Mouse (Mus musculus) liver, postnatal 0 days (tissue): ENCODE results near the gene Phldb1. TPM values are rescaled to one million over a fixed set of nuclear protein-coding genes. Genes with fewer than 3 reads are reported as not detected.

Experiments
- ATAC-seq: fragments of 200-750 bp; cut with Nextera tagmentation; 2 replicates; pipeline ENCODE4 v1.8.0; 2017; ENCODE audit warnings: mild to moderate bottlenecking, moderate library complexity
- DNase-seq: peaks from one replicate; pipeline ENCODE4 v3.0.0-alpha.2; 2016
- H3K27ac ChIP-seq: fragments of 300-500 bp; sonication (generic); 2 replicates; pipeline ENCODE4 v1.5.1; 2014; ENCODE audit warnings: antibody characterized with exemption, moderate library complexity, mild to moderate bottlenecking, low read depth
- H3K27me3 ChIP-seq: fragments of 300-500 bp; sonication (generic); 2 replicates; pipeline ENCODE4 v1.6.1; 2014; ENCODE audit warnings: low read length, control low read depth, mixed read lengths; ENCODE audit not compliant: insufficient read depth
- H3K36me3 ChIP-seq: fragments of 300-500 bp; sonication (generic); replicated peaks from 2 replicates; pipeline ENCODE4 v1.6.1; 2014; ENCODE audit warnings: mild to moderate bottlenecking, control low read depth, low read length, moderate library complexity, mixed read lengths; ENCODE audit not compliant: insufficient read depth
- H3K4me1 ChIP-seq: fragments of 300-500 bp; sonication (generic); 2 replicates; pipeline ENCODE4 v1.6.1; 2014; ENCODE audit warnings: antibody characterized with exemption, mild to moderate bottlenecking, control low read depth; ENCODE audit not compliant: insufficient read depth
- H3K4me2 ChIP-seq: fragments of 300-500 bp; sonication (generic); 2 replicates; pipeline ENCODE4 v1.6.1; 2014; ENCODE audit warnings: low read depth, mild to moderate bottlenecking, low read length, moderate library complexity, mixed read lengths
- H3K4me3 ChIP-seq: fragments of 300-500 bp; sonication (generic); 2 replicates; pipeline ENCODE4 v1.5.1; 2014; ENCODE audit warnings: low read depth, low read length
- H3K9ac ChIP-seq: fragments of 300-500 bp; sonication (generic); replicated peaks from 2 replicates; pipeline ENCODE4 v1.6.1; 2014; ENCODE audit warnings: mild to moderate bottlenecking, moderate library complexity
- H3K9me3 ChIP-seq: fragments of 300-500 bp; sonication (generic); 2 replicates; pipeline ENCODE4 v1.6.1; 2016; ENCODE audit warnings: mild to moderate bottlenecking, control low read depth, low read length, mixed read lengths
- CTCF ChIP-seq: sonication (generic); IDR thresholded peaks from 2 replicates; pipeline ENCODE4 v1.5.1; 2016; ENCODE audit warnings: antibody characterized with exemption, low read depth
- EP300 ChIP-seq: IDR thresholded peaks from 2 replicates; pipeline ENCODE4 v1.6.1; 2016; ENCODE audit warnings: antibody characterized with exemption, low read depth, mild to moderate bottlenecking
- WGBS: fragments of 180-500 bp; shearing (Covaris S2); extraction: QIAGEN DNeasy Blood & Tissue Kit; methylation state at CpG from one replicate; pipeline ENCODE4 v1.1.7; 2014; ENCODE audit not compliant: insufficient replicate concordance; 5-methylcytosine and 5-hydroxymethylcytosine counted together
- polyA plus RNA-seq: library from polyadenylated mRNA; unstranded; fragments of >200 nt; fragmentation: Nextera tagmentation; extraction: Ambion mirVana; gene quantifications from 2 replicates; pipeline ENCODE4 v1.2.1, GENCODE M21; 2015

Phldb1 gene
- polyA plus RNA-seq, 1 experiment from 2014 or later: 2.2 TPM

GRCm38 (mm10) chr9:44713080-44713479 lies 21.9 kb downstream of the Phldb1 start:
- Histone ChIP-seq H3K36me3 (0 out of 2 replicates have a peak, but pooled peaks cover 3% of the 10 kb centered on the region), H3K9me3 (no peaks in the 10 kb centered on the region), H3K9ac (no peak overlapping the region), H3K4me2 (no peak overlapping the region), H3K27ac (no peak overlapping the region), H3K4me3 (no peak overlapping the region), H3K27me3 (no peaks in the 10 kb centered on the region), H3K4me1 (peaks cover 6% of the 10 kb centered on the region)
- TF ChIP-seq CTCF (no peak), EP300 (no peak)
- WGBS: 61% methylated on average over 6 of the region's 6 CpGs
- DNase-seq (no peak), ATAC-seq (no peak)

GRCm38 (mm10) chr9:44711602-44712001 lies 23.4 kb downstream of the Phldb1 start:
- peaks cover 10% of the 10 kb centered on the region for H3K4me1 ChIP-seq
- no peak overlapping the region for H3K9ac ChIP-seq
- WGBS: 87% methylated on average over 17 of the region's 17 CpGs
- H3K27me3 ChIP-seq: no peaks in the 10 kb centered on the region
- no peak overlapping the region for H3K4me3 ChIP-seq
- no peak overlapping the region for H3K4me2 ChIP-seq
- no peak overlapping the region for H3K27ac ChIP-seq
- H3K36me3 ChIP-seq: 0 out of 2 replicates have a peak, but pooled peaks cover 3% of the 10 kb centered on the region
- no peak for ATAC-seq
- no peak for TF ChIP-seq CTCF
- no peak for TF ChIP-seq EP300
- no peaks in the 10 kb centered on the region for H3K9me3 ChIP-seq
- DNase-seq: no peak

GRCm38 (mm10) chr9:44710213-44710612 lies 24.8 kb downstream of the Phldb1 start:
- 67% methylated on average over 5 of the region's 5 CpGs for WGBS

GRCm38 (mm10) chr9:44709600-44709999 lies 25.4 kb downstream of the Phldb1 start:
- Histone ChIP-seq H3K27me3 (no peaks in the 10 kb centered on the region), H3K9me3 (no peaks in the 10 kb centered on the region), H3K9ac (no peak overlapping the region), H3K27ac (no peak overlapping the region), H3K4me3 (no peak overlapping the region), H3K4me2 (no peak overlapping the region), H3K36me3 (0 out of 2 replicates have a peak, but pooled peaks cover 3% of the 10 kb centered on the region), H3K4me1 (peaks cover 10% of the 10 kb centered on the region)
- peak; percentile 65 for DNase-seq
- no peak for TF ChIP-seq EP300
- peak; percentile 76 for TF ChIP-seq CTCF
- ATAC-seq: 0 out of 2 replicates have a peak, but pooled peaks have one; percentile 24
- WGBS: 53% methylated on average over 2 of the region's 2 CpGs

More at GRCm38 (mm10) chr9:44710213-44710612, 24.8 kb downstream of the Phldb1 start:
- H3K27me3 ChIP-seq: no peaks in the 10 kb centered on the region
- H3K4me1 ChIP-seq: peaks cover 10% of the 10 kb centered on the region
- H3K4me2 ChIP-seq: no peak overlapping the region
- DNase-seq (no peak), ATAC-seq (no peak)
- H3K27ac ChIP-seq: no peak overlapping the region
- H3K9me3 ChIP-seq: no peaks in the 10 kb centered on the region
- no peak overlapping the region for H3K4me3 ChIP-seq
- no peak overlapping the region for H3K9ac ChIP-seq
- 0 out of 2 replicates have a peak, but pooled peaks cover 3% of the 10 kb centered on the region for H3K36me3 ChIP-seq
- TF ChIP-seq EP300: no peak
- TF ChIP-seq CTCF: no peak

- WGBS: 38% methylated on average over 6 of the region's 6 CpGs
- no peaks in the 10 kb centered on the region for H3K27me3 ChIP-seq
- H3K4me1 ChIP-seq: peaks cover 10% of the 10 kb centered on the region
- no peak overlapping the region for H3K9ac ChIP-seq
- 0 out of 2 replicates have a peak, but pooled peaks cover 3% of the 10 kb centered on the region for H3K36me3 ChIP-seq
- no peaks in the 10 kb centered on the region for H3K9me3 ChIP-seq
- H3K27ac ChIP-seq: no peak overlapping the region
- no peak for DNase-seq
- no peak for TF ChIP-seq EP300
- TF ChIP-seq CTCF: no peak
- H3K4me3 ChIP-seq: no peak overlapping the region
- no peak for ATAC-seq
- H3K4me2 ChIP-seq: peak overlapping the region; percentile 76
These were observed 26.1 kb downstream of the Phldb1 start for GRCm38 (mm10) chr9:44708925-44709324.

- peak overlapping the region; percentile 76 for H3K4me2 ChIP-seq
- peak; percentile 91 for ATAC-seq
- H3K36me3 ChIP-seq: 0 out of 2 replicates have a peak, but pooled peaks cover 3% of the 10 kb centered on the region
- peak; percentile 48 for TF ChIP-seq CTCF
- no peak for TF ChIP-seq EP300
- no peaks in the 10 kb centered on the region for H3K27me3 ChIP-seq
- peak overlapping the region; percentile 52 for H3K9ac ChIP-seq
- H3K9me3 ChIP-seq: no peaks in the 10 kb centered on the region
- DNase-seq: peak; percentile 83
- no peak overlapping the region for H3K27ac ChIP-seq
- H3K4me3 ChIP-seq: peak overlapping the region; percentile 42
- peaks cover 10% of the 10 kb centered on the region for H3K4me1 ChIP-seq
- WGBS: 14% methylated on average over 24 of the region's 24 CpGs
These were observed 26.6 kb downstream of the Phldb1 start for GRCm38 (mm10) chr9:44708429-44708765.
